Mouse (Mus musculus) kidney, postnatal 25 days (tissue): ENCODE measurements at regions not wholly inside any gene's neighbourhood (a gene's known extent, or its start where the extent isn't known, plus 50 kb on each side); places are given as distances from the start of the nearest gene placed in this dataset.

ENCODE experiments used
- DNase-seq, 2 experiments: peaks; one replicate each; pipeline ENCODE4 v3.0.0; 2021; ENCODE audit warnings: mixed read lengths in 2 of 2

DNA sequence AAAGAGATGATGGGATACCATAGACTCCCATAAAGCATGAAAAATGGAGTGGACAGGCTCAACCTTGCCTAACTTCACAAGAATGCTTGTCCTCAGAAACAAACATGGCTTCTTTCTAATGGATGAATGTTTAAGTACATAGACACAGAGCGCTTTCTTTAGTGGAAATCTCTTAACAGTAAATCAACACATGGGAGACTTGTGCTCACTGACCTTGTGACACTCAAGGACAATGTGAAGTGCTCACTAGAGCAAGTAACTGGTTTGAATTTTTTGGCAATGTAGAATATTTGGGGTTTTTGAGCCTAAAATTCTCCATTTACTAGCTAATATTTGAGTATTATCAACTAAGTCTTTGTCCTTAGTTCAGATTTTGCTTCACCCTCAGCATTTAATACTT lies 88.0 kb downstream of the Tent5c start:
- no peak for DNase-seq

GRCm38 (mm10) chr3:100397491-100397890 lies 91.6 kb downstream of the Tent5c start:
- no peak for DNase-seq

- DNase-seq, result peak in 1 of 2 experiments; percentile 39
Measured at GRCm38 (mm10) chr3:100394911-100395604, 94.1 kb downstream of the Tent5c start.

GRCm38 (mm10) chr3:100393956-100394355 lies 95.2 kb downstream of the Tent5c start:
- no peak for DNase-seq

DNA sequence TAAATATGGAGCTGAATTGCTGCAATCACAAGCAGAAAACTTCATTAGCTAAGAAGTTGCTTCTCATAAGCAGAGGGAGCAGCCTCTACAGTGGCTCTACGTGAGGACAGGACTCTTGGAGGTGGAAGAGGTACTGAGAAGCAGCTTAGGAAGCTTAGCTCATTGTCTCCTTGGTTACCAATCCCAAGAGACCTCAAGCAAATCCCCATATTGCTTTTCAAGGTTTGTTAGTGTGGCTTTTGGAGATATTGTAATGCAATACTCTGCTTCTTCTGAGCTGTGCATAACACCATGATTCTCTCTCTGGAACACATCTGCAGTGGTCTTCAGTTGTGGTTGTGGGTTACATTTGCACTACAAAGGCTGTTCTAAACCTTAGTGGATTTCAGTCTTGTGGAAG lies 106.9 kb downstream of the Tent5c start:
- no peak for DNase-seq

GRCm38 (mm10) chr3:100381363-100381762 lies 107.8 kb downstream of the Tent5c start:
- DNase-seq, result no peak

DNA sequence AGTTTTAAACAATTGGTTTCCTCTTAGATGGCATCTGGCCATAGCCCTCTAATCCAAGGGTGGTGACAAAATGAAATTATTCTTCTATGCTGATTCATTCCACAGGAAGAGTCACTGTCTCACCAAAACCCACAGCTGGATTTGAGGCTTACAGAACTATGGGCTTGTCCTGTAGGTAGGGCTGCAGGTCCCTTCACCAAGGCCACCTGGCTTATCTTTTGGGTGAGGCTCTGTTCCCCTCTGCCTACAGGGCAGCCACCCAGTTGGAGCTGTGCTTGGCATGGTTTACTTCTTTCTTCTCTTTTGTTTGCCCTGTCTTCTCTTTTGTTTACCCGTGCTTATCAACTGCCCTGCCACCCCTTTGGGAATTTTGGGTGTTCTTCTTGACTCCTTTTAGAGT lies 113.0 kb downstream of the Tent5c start:
- no peak for DNase-seq

GRCm38 (mm10) chr3:100366884-100367840 lies 122.0 kb downstream of the Tent5c start:
- peak; percentile 9 to 65 for DNase-seq

DNA sequence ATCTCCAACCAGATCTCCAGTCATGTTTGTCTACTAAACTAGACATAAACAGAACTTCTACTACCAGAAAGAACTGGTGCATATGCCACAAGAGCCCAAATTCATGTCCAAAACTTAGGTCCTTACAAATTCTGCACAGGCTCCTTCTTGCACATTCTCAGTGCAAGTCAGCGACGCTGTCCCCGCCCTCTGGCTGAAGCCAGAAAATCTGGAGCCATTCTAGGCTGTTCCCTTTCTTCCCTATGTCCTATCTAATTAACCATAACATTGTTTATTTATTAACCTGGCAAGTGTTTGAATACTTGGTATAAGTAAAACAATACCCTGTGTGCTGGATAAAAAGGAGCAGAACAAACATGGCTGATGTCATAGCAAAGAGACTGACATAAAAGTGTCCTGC lies 122.7 kb downstream of the Tent5c start:
- DNase-seq, result peak; percentile 19 to 64

- peak in 1 of 2 experiments; percentile 63 for DNase-seq
Measured at GRCm38 (mm10) chr3:100365354-100365945, 123.7 kb downstream of the Tent5c start.

- DNase-seq, result no peak
Measured at GRCm38 (mm10) chr3:100364706-100365105, 124.4 kb downstream of the Tent5c start.

- no peak for DNase-seq
Measured at GRCm38 (mm10) chr3:100362983-100363382, 126.1 kb downstream of the Tent5c start.

GRCm38 (mm10) chr3:100360019-100360418 lies 129.1 kb downstream of the Tent5c start:
- no peak for DNase-seq

- DNase-seq, result peak; percentile 57 to 61
Measured at GRCm38 (mm10) chr3:100359036-100359435, 130.1 kb downstream of the Tent5c start.

DNA sequence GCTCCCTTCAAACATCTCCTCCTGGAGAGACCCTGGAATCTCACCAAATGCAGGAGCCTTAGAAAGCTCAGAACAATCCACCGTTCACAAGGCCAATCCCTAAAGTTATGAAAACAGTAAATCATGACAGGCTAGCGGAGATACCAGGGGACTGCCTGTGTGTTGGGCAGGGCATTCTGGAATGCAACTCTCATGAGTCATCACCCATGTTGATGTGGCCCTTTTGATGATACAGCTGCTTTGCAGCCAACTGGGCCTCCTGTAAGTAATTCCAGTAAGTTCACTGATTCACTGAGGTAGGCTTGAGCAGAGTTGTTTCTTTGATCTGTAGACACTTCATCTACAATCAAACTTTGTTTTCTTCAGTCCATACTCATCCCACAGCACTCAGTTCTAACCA lies 155.6 kb downstream of the Tent5c start:
- no peak for DNase-seq

GRCm38 (mm10) chr3:100318357-100318756 lies 156.2 kb upstream of the Wdr3 start:
- DNase-seq, result no peak

DNA sequence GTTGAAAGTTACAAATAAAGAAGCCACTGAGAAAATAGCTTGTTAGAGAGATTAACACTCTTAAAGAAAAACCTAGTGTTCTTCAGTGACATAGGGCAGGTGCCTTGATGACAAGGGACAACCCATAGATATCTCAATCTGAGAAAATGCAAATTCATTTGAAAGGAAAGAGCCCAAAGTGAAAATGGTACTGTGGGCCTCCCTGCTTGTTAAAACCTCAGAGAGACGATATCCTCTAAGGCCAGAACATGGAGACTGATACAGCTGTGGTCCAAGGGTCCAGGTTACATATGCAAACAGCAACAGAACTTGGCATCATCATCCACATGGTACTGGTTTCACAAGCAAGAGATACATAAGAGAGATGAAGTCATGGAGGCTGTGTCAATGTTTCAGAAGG lies 125.6 kb upstream of the Wdr3 start:
- DNase-seq, result no peak

GRCm38 (mm10) chr3:100266976-100267375 lies 104.8 kb upstream of the Wdr3 start:
- DNase-seq, result no peak

- no peak for DNase-seq
Measured at GRCm38 (mm10) chr3:100264991-100265390, 102.8 kb upstream of the Wdr3 start.
